Mouse (Mus musculus) left cerebral cortex, adult 9 months (tissue): ENCODE results near the gene Gm3573.
"Not testable (repeated sequence)": the region's sequence is repeated elsewhere in the genome, so short reads cannot be mapped to it uniquely, and the experiment has no call there.

Source experiments
- DNase-seq, 2 experiments: peaks; one replicate each; pipeline ENCODE4 v3.0.0; 2022; ENCODE audit warnings: low spot score in 2 of 2

Gm3573 gene

DNA sequence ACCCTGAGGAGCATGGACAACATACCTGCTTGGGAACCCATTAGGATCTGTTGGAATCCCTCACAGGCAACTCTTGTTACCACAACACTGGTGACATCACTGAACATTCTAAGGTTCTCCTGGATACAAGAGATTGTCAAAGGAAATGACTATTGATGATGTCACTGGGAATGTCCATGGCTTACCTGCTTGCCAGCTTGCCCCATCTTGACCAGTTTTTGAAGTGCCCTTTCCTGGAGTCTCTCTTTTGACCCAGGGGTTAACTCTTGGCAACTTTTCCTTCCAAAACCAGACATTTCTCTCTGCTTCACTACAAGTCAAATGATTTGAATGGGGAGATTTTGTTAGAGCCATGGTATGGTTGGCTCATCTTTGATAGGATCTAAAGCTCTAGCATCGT is at the start of gene Gm3573:
Gene Gm3573 (minus strand): TSS at position 101 of the 400 bp plus-strand sequence.
- DNase-seq, result not testable (repeated sequence)

DNA sequence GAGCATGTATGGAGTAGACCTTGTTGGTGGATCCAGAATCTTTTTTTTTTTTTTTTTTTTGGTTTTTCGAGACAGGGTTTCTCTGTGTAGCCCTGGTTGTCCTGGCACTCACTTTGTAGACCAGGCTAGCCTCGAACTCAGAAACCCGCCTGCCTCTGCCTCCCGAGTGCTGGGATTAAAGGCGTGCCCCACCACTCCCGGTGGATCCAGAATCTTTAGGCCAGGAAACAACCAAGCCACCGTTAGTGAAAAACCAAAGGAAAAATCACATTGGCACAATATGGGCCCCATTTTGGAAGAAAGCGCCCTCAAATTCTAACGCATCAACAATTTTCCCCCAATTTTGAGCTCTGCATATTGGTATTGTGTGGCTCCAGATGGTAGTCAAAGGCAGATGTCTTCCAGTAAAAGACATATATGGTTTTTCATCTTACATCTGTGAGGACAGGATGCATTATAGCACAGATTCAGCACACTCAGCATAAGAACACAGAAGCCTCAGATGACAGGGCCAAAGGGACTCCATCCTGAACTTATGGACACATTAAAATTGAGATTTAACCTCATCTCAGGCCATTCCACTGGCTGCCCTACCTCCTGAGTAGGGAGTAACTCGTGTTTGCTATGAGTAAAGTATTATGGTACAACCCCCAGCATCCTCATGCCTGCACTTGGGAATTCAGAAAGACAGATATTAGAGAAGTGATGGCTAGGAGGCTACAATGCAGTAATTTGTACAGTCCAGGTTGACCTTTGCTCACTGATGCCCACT is 26.4 kb upstream of the Gm3573 start:
- not testable (repeated sequence) for DNase-seq

DNA sequence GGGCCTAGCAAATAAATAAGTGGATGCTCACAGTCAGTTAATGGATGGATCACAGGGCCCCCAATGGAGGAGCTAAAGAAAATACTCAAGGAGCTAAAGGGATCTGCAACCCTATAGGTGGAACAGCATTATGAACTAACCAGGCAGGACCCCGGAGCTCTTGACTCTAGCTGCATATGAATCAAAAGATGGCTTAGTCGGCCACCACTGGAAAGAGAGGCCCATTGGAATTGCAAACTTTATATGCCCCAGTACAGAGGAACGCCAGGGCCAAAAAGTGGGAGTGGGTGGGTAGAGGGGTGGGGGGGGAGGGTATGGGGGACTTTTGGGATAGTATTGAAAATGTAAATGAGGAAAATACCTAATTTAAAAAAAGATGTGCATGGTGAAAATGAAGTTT is 6.7 kb downstream of the Gm3573 start:
- not testable (repeated sequence) for DNase-seq

DNA sequence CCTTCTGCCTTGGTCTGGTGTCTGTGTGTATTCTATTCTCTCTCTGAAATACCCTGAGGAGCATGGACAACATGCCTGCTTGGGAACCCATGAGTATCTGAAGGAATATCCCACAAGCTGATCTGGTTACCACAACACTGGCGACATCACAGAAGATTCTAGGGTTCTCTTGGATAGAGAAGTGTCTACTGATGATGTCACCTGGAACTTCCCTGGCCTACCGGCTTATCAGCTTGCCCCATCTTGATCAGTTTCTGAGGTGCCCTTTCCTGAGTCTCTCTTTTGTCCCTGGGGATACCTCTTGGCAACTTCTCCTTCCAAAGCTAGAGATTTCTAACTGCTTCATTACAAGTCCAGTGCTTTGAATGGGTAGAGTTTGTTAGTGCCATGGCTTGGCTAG is 28.1 kb downstream of the Gm3573 start, which contains the start of gene Gm17027:
Gene Gm17027 (minus strand): TSS at position 101 of the 400 bp plus-strand sequence.
- DNase-seq, result not testable (repeated sequence)
